ENCODE assay signal across 8 mouse cellular contexts in genomic region chr13:42101440-42102190, GRCm38 (mm10). TPM values are rescaled to one million over a fixed set of nuclear protein-coding genes. Genes with fewer than 3 reads are reported as not detected.
DNase-seq lines count a peak whose midpoint lies in the region; ATAC-seq lines count a peak whose summit lies in the region.

No protein-coding gene starts in this region.

- peak; percentile 93 for DNase-seq in heart, adult 11 months
- DNase-seq in heart, postnatal 25 days (ENCODE audit: low spot score), result no peak
- DNase-seq in MN1 (ENCODE audit: low spot score), result peak; percentile 64
- DNase-seq in urinary bladder, postnatal 25 days (ENCODE audit: low spot score), result no peak

- no peak overlapping the region for H3K4me3 ChIP-seq in embryonic facial prominence, embryonic 12.5 days
- H3K4me3 ChIP-seq in liver, embryonic 16.5 days (ENCODE audit: low read depth, low read length), result no peak overlapping the region
- no peak overlapping the region for H3K4me3 ChIP-seq in neural tube, embryonic 14.5 days (ENCODE audit: low read depth, low read length)

- H3K27ac ChIP-seq in embryonic facial prominence, embryonic 12.5 days, result peak overlapping the region; percentile 57
- H3K27ac ChIP-seq in liver, embryonic 16.5 days (ENCODE audit: low read length), result peak overlapping the region; percentile 24; the same call in 1 of the 2 replicates
- H3K27ac ChIP-seq in neural tube, embryonic 14.5 days (ENCODE audit: low read depth, low read length), result peak overlapping the region; percentile 39

- intact Hi-C loops in heart, postnatal 25 days (cut with DNase I), result loop anchor here (5.0 kb wide), 2 partner anchors 49 to 201 kb away; partner anchors contain the start of genes Edn1 and Hivep1

- peak; percentile 50; the same call in 1 of the 2 replicates for ATAC-seq in embryonic facial prominence, embryonic 12.5 days (ENCODE audit: insufficient number of reproducible peaks, insufficient read depth, low FRiP score, low TSS enrichment)
- peak; percentile 53 to 70 for ATAC-seq in hematopoietic stem cell, adult 5-6 weeks (replicated peaks in 1 of 2; ENCODE audit: insufficient read depth in 1 of 2, low FRiP score in 2 of 2, low TSS enrichment in 1 of 2, low read depth in 1 of 2, poor library complexity in 2 of 2, severe bottlenecking in 2 of 2)
- peak; percentile 50; the same call in 1 of the 2 replicates for ATAC-seq in liver, embryonic 16.5 days (ENCODE audit: low read depth)
- peak; percentile 41; the same call in 1 of the 2 replicates for ATAC-seq in neural tube, embryonic 14.5 days (ENCODE audit: low read depth)

- no peaks in the 10 kb centered on the region for H3K36me3 ChIP-seq in embryonic facial prominence, embryonic 12.5 days
- H3K36me3 ChIP-seq in liver, embryonic 16.5 days (ENCODE audit: control insufficient read depth, insufficient read depth), result no peaks in the 10 kb centered on the region
- H3K36me3 ChIP-seq in neural tube, embryonic 14.5 days (ENCODE audit: control insufficient read depth, insufficient read depth, low read length), result no peaks in the 10 kb centered on the region

- H3K27me3 ChIP-seq in embryonic facial prominence, embryonic 12.5 days, result no peaks in the 10 kb centered on the region
- no peaks in the 10 kb centered on the region for H3K27me3 ChIP-seq in liver, embryonic 16.5 days (ENCODE audit: control insufficient read depth, insufficient read depth, low read depth, low read length)
- no peaks in the 10 kb centered on the region for H3K27me3 ChIP-seq in neural tube, embryonic 14.5 days (ENCODE audit: control insufficient read depth, insufficient read depth, low read length)

- no peak overlapping the region for H3K9ac ChIP-seq in embryonic facial prominence, embryonic 12.5 days
- H3K9ac ChIP-seq in liver, embryonic 16.5 days (ENCODE audit: low read depth, low read length), result no peak overlapping the region
- no peak overlapping the region; the same call in 1 of the 2 replicates for H3K9ac ChIP-seq in neural tube, embryonic 14.5 days (replicated peaks; ENCODE audit: low read depth, low read length)

- 40% methylated on average over 13 of the region's 13 CpGs for WGBS in embryonic facial prominence, embryonic 12.5 days
- 27% methylated on average over 13 of the region's 13 CpGs for WGBS in liver, embryonic 16.5 days (ENCODE audit: insufficient replicate concordance)
- 49% methylated on average over 13 of the region's 13 CpGs for WGBS in neural tube, embryonic 14.5 days

- H3K4me2 ChIP-seq in embryonic facial prominence, embryonic 12.5 days (replicated peaks), result peak overlapping the region; percentile 17
- peak overlapping the region; percentile 34; the same call in 1 of the 2 replicates for H3K4me2 ChIP-seq in liver, embryonic 16.5 days (ENCODE audit: low read depth, low read length)
- no peak overlapping the region for H3K4me2 ChIP-seq in neural tube, embryonic 14.5 days (ENCODE audit: low read depth, low read length)

- peaks cover 4% of the 10 kb centered on the region; the same call in 1 of the 2 replicates for H3K9me3 ChIP-seq in embryonic facial prominence, embryonic 12.5 days
- H3K9me3 ChIP-seq in liver, embryonic 16.5 days (replicated peaks; ENCODE audit: control insufficient read depth, low read length), result no peaks in the 10 kb centered on the region
- no peaks in the 10 kb centered on the region for H3K9me3 ChIP-seq in neural tube, embryonic 14.5 days (ENCODE audit: control insufficient read depth, low read length)

- peaks cover 25% of the 10 kb centered on the region for H3K4me1 ChIP-seq in embryonic facial prominence, embryonic 12.5 days
- H3K4me1 ChIP-seq in liver, embryonic 16.5 days (ENCODE audit: control insufficient read depth, low read depth, low read length), result peaks cover 20% of the 10 kb centered on the region
- peaks cover 24% of the 10 kb centered on the region; the same call in 1 of the 2 replicates for H3K4me1 ChIP-seq in neural tube, embryonic 14.5 days (ENCODE audit: control insufficient read depth, insufficient read depth, low read length)

RNA-seq across cellular contexts. Expression of gene Hivep1, which starts 49.8 kb away (rescaled TPM):
- 10 to 100 TPM; 23.9 to 26.5 TPM for total RNA-seq in heart, postnatal 25 days (2021)
- 14.9 and 15.9 TPM in 2 replicates for polyA plus RNA-seq in embryonic facial prominence, embryonic 12.5 days (2016; fragmentation: Nextera tagmentation; extraction: Ambion mirVana)
- total RNA-seq in hematopoietic stem cell, adult 5-6 weeks (2017), result 14.1 and 23.1 TPM in 2 replicates
- polyA plus RNA-seq in liver, embryonic 16.5 days (2015; fragmentation: Nextera tagmentation; extraction: Ambion mirVana), result 1.7 and 2.3 TPM in 2 replicates
- 16.8 and 22.8 TPM in 2 replicates for polyA plus RNA-seq in neural tube, embryonic 14.5 days (2014; fragmentation: Nextera tagmentation; extraction: Ambion mirVana)

Comparison
In these comparisons a context has a peak if more than half of its experiments do, and no peak if none do; other contexts are left out.
1. DNase-seq: peak in heart, adult 11 months (single experiment) and MN1 (single experiment); none in heart, postnatal 25 days (single experiment) and urinary bladder, postnatal 25 days (single experiment).
2. Peak in every context shown above with its lines, with median percentiles within 50 percentile points of each other: ATAC-seq and H3K27ac ChIP-seq.